15 mouse cellular contexts compared by ENCODE assay signal in the genomic region with DNA sequence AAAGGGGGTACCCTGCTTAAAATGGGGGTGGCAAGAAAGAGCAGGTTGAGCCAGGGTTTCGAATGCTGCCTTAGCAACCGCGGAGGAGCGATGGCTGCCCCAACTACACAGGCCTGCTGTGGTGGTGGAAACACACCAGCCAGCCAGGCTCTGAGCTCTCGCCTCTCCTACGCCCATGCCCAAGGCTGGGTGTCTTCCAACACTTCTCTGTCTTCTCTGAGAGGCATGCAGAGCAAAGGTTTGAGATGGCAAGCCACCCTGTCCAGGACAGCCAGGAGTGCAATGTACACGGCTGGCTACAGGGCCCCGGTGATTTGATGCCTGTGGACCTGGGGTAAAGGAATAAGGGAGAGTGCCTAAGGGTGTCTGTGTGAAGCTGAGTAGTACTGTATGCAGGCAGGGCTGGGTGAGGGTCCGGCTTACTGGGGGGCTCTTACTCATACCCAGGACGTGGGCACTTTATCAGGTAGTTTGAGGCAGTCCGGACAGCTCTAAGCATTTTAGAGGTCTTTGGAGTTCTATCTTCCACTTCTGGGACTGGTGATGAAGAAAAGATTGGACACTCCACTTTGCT. TPM values are rescaled to one million over a fixed set of nuclear protein-coding genes. Genes with fewer than 3 reads are reported as not detected.
A peak's percentile ranks its signal among the peaks of the same experiment; 100 is the strongest.
DNase-seq lines count a peak whose midpoint lies in the region; ATAC-seq and TF ChIP-seq lines count a peak whose summit lies in the region.
"Had no signal": no experiment of that assay in that cellular context is flagged by ENCODE, and none has a peak within 500 bp of the region (broad histone marks: within the 10 kb centered on the region; RNA-seq: fewer than 3 reads in every experiment).

No protein-coding gene starts in this region.

- H3K4me3 ChIP-seq in heart, adult 2 months, result no peak overlapping the region
- no peak overlapping the region; the same call in 1 of the 2 replicates for H3K4me3 ChIP-seq in lung, postnatal 0 days (ENCODE audit: low read depth, low read length)
- no peak overlapping the region for H3K4me3 ChIP-seq in macrophage (ENCODE audit: inconsistent target)
- H3K4me3 ChIP-seq in forebrain, embryonic 10.5 days, result no peak overlapping the region
- H3K4me3 ChIP-seq: embryonic facial prominence, embryonic 13.5 days; heart, embryonic 13.5 days; limb, embryonic 10.5 days; neural tube, embryonic 15.5 days had no signal

- H3K9me3 ChIP-seq in lung, postnatal 0 days (ENCODE audit: low read length), result no peaks in the 10 kb centered on the region
- H3K9me3 ChIP-seq in forebrain, embryonic 10.5 days, result no peaks in the 10 kb centered on the region
- H3K9me3 ChIP-seq: embryonic facial prominence, embryonic 13.5 days; heart, embryonic 13.5 days; limb, embryonic 10.5 days; neural tube, embryonic 15.5 days had no signal

- 94% methylated on average over 11 of the region's 11 CpGs for WGBS in heart, adult 2 months
- 89% methylated on average over 11 of the region's 11 CpGs for WGBS in lung, postnatal 0 days
- WGBS in macrophage (ENCODE audit: missing documents), result 55% methylated on average over 11 of the region's 11 CpGs
- 90% methylated on average over 11 of the region's 11 CpGs for WGBS in forebrain, embryonic 10.5 days

- peaks cover 23% of the 10 kb centered on the region for H3K4me1 ChIP-seq in heart, adult 2 months (ENCODE audit: control insufficient read depth, insufficient read depth, low read length)
- H3K4me1 ChIP-seq in lung, postnatal 0 days (ENCODE audit: insufficient read depth, low read depth, low read length), result 0 out of 2 replicates have a peak, but pooled peaks cover 2% of the 10 kb centered on the region
- H3K4me1 ChIP-seq in forebrain, embryonic 10.5 days, result peaks cover 24% of the 10 kb centered on the region

- intact Hi-C loops in heart, adult 2 months (cut with DNase I), result no loop called here
- intact Hi-C loops in heart, postnatal 36 days (cut with DNase I), result loop anchor here (5.0 kb wide), 1 partner anchor 238 kb away; the partner anchor contains the start of gene Plekhm1

- DNase-seq in heart, adult 2 months, result no peak
- DNase-seq in heart, postnatal 36 days, result no peak
- DNase-seq in lung, postnatal 0 days (ENCODE audit: low spot score), result no peak
- DNase-seq in lung, postnatal 25 days (ENCODE audit: low spot score), result no peak
- peak; percentile 52 for DNase-seq in adipocyte (ENCODE audit: low spot score)
- no peak for DNase-seq in forebrain, embryonic 10.5 days (ENCODE audit: extremely low spot score, low spot score)
- DNase-seq: cerebellum, adult 11-12 months; forebrain, postnatal 0 days had no signal

- TF ChIP-seq CTCF in heart, adult 2 months (IDR thresholded peaks at IDR 0.05), result no peak
- no peak for TF ChIP-seq CTCF in lung, postnatal 0 days (IDR thresholded peaks at IDR 0.05)

- TF ChIP-seq POLR2A in heart, adult 2 months (IDR thresholded peaks at IDR 0.05; ENCODE audit: insufficient read depth, low read depth, low read length), result no peak

- H3K9ac ChIP-seq in heart, adult 2 months (ENCODE audit: low read depth, low read length), result no peak overlapping the region
- H3K9ac ChIP-seq in lung, postnatal 0 days (replicated peaks; ENCODE audit: low read depth), result no peak overlapping the region
- H3K9ac ChIP-seq: embryonic facial prominence, embryonic 13.5 days; forebrain, postnatal 0 days; heart, embryonic 13.5 days; neural tube, embryonic 15.5 days had no signal

- H3K27me3 ChIP-seq in heart, adult 2 months (ENCODE audit: control insufficient read depth, insufficient read depth, low read length), result no peaks in the 10 kb centered on the region
- peaks cover 19% of the 10 kb centered on the region for H3K27me3 ChIP-seq in lung, postnatal 0 days (replicated peaks; ENCODE audit: insufficient read depth, low read length)
- H3K27me3 ChIP-seq in forebrain, embryonic 10.5 days (ENCODE audit: poor library complexity, severe bottlenecking), result peaks cover 74% of the 10 kb centered on the region

- H3K36me3 ChIP-seq in heart, adult 2 months (ENCODE audit: control insufficient read depth, insufficient read depth, low read length), result no peaks in the 10 kb centered on the region
- H3K36me3 ChIP-seq in lung, postnatal 0 days (ENCODE audit: insufficient read depth, low read length), result no peaks in the 10 kb centered on the region
- no peaks in the 10 kb centered on the region for H3K36me3 ChIP-seq in macrophage (ENCODE audit: inconsistent target)
- no peaks in the 10 kb centered on the region for H3K36me3 ChIP-seq in forebrain, embryonic 10.5 days (replicated peaks)
- H3K36me3 ChIP-seq: embryonic facial prominence, embryonic 13.5 days; heart, embryonic 13.5 days; neural tube, embryonic 15.5 days had no signal

- peaks cover 4% of the 10 kb centered on the region for H3K79me2 ChIP-seq in heart, adult 2 months (replicated peaks; ENCODE audit: control insufficient read depth, insufficient read depth, low read length)
- H3K79me2 ChIP-seq in macrophage (ENCODE audit: inconsistent target), result peaks cover 77% of the 10 kb centered on the region

- no peak for TF ChIP-seq EP300 in heart, adult 2 months (IDR thresholded peaks at IDR 0.05; ENCODE audit: insufficient read depth, low read depth, low read length)
- no peak for TF ChIP-seq EP300 in lung, postnatal 0 days (IDR thresholded peaks at IDR 0.05)

- peak overlapping the region; percentile 1; the same call in 1 of the 2 replicates for H3K27ac ChIP-seq in heart, adult 2 months
- no peak overlapping the region for H3K27ac ChIP-seq in lung, postnatal 0 days (ENCODE audit: low read length)
- peak overlapping the region; percentile 77 for H3K27ac ChIP-seq in macrophage
- no peak overlapping the region for H3K27ac ChIP-seq in forebrain, embryonic 10.5 days
- H3K27ac ChIP-seq: embryonic facial prominence, embryonic 13.5 days; heart, embryonic 13.5 days; neural tube, embryonic 15.5 days had no signal

- ATAC-seq in lung, postnatal 0 days, result no peak
- no peak for ATAC-seq in megakaryocyte-erythroid progenitor cell, adult 5-6 weeks (replicated peaks; ENCODE audit: low FRiP score, low TSS enrichment, poor library complexity, severe bottlenecking)
- ATAC-seq: forebrain, postnatal 0 days; intestine, embryonic 16.5 days had no signal

- peak overlapping the region; percentile 8; the same call in 1 of the 2 replicates for H3K4me2 ChIP-seq in lung, postnatal 0 days (replicated peaks; ENCODE audit: low read depth, low read length)
- H3K4me2 ChIP-seq: embryonic facial prominence, embryonic 13.5 days; heart, embryonic 13.5 days had no signal

RNA-seq across cellular contexts. Expression of gene Fmnl1, which starts 3.0 kb away (rescaled TPM):
- total RNA-seq in heart, adult 2 months (2021), result 10 to 100 TPM; 12.1 to 14.5 TPM
- polyA plus RNA-seq in heart, adult 2 months (2012; rRNA removed), result 12.8 and 14.2 TPM in 2 replicates
- total RNA-seq in heart, postnatal 36 days (2021), result 10 to 100 TPM; 12.4 to 20.9 TPM
- 4.1 and 4.9 TPM in 2 replicates for polyA plus RNA-seq in lung, postnatal 0 days (2015; fragmentation: Nextera tagmentation; extraction: Ambion mirVana)
- total RNA-seq in macrophage (2018; cell fraction: chromatin; rRNA removed), result 100 to 1,000 TPM in 1 of 26 experiments, 10 to 100 TPM in 24, 1 to 10 TPM in 1; 9.8 to 105 (median 44.4) TPM
- total RNA-seq in macrophage (2018; cell fraction: cytosol; rRNA removed), result 10 to 100 TPM; 21.5 to 40.9 (median 34.6) TPM
- 10 to 100 TPM; 15.9 to 81.3 (median 30.8) TPM for total RNA-seq in macrophage (2018; cell fraction: nucleus; rRNA removed)
- 29.0 to 47.4 TPM (median 29.5 TPM) in 3 replicates for polyA plus RNA-seq in macrophage (2018)
- polyA plus RNA-seq in forebrain, embryonic 10.5 days (2016; fragmentation: Nextera tagmentation; extraction: Ambion mirVana), result 0.47 and 0.81 TPM in 2 replicates
- total RNA-seq in megakaryocyte-erythroid progenitor cell, adult 5-6 weeks (2014; fragmentation: Nextera tagmentation), result 32.2 and 35.9 TPM in 2 replicates
- 7.4 and 9.7 TPM in 2 replicates for total RNA-seq in megakaryocyte-erythroid progenitor cell, adult 5-6 weeks (2017)

RNA-seq across cellular contexts. Expression of gene 1700023F06Rik, which starts 34.5 kb away (rescaled TPM):
- not detected for total RNA-seq in heart, adult 2 months (2021)
- 0.21 TPM in 1 of 2 replicates, not detected in the other for polyA plus RNA-seq in heart, adult 2 months (2012; rRNA removed)
- total RNA-seq in heart, postnatal 36 days (2021), result not detected
- polyA plus RNA-seq in lung, postnatal 0 days (2015; fragmentation: Nextera tagmentation; extraction: Ambion mirVana), result 0.38 and 0.44 TPM in 2 replicates
- not detected for total RNA-seq in macrophage (2018; cell fraction: chromatin; rRNA removed)
- not detected for total RNA-seq in macrophage (2018; cell fraction: cytosol; rRNA removed)
- not detected for total RNA-seq in macrophage (2018; cell fraction: nucleus; rRNA removed)
- not detected in 3 replicates for polyA plus RNA-seq in macrophage (2018)
- 0.21 and 0.32 TPM in 2 replicates for polyA plus RNA-seq in forebrain, embryonic 10.5 days (2016; fragmentation: Nextera tagmentation; extraction: Ambion mirVana)
- not detected in 2 replicates for total RNA-seq in megakaryocyte-erythroid progenitor cell, adult 5-6 weeks (2014; fragmentation: Nextera tagmentation)
- total RNA-seq in megakaryocyte-erythroid progenitor cell, adult 5-6 weeks (2017), result not detected in 2 replicates
- polyA plus RNA-seq: heart, embryonic 13.5 days had no signal

RNA-seq across cellular contexts. Expression of gene Hexim2, which starts 41.6 kb away (rescaled TPM):
- 1 to 10 TPM; 1.3 to 1.9 TPM for total RNA-seq in heart, adult 2 months (2021)
- 2.6 and 2.9 TPM in 2 replicates for polyA plus RNA-seq in heart, adult 2 months (2012; rRNA removed)
- 1 to 10 TPM; 2.0 to 2.1 TPM for total RNA-seq in heart, postnatal 36 days (2021)
- 6.2 and 7.1 TPM in 2 replicates for polyA plus RNA-seq in lung, postnatal 0 days (2015; fragmentation: Nextera tagmentation; extraction: Ambion mirVana)
- 10 to 100 TPM in 1 of 26 experiments, 1 to 10 TPM in 25; 2.1 to 11.1 (median 5.4) TPM for total RNA-seq in macrophage (2018; cell fraction: chromatin; rRNA removed)
- total RNA-seq in macrophage (2018; cell fraction: cytosol; rRNA removed), result 1 to 10 TPM in 24 of 26 experiments, under 1 TPM in 2; 0.91 to 4.9 (median 2.6) TPM
- total RNA-seq in macrophage (2018; cell fraction: nucleus; rRNA removed), result 10 to 100 TPM in 5 of 26 experiments, 1 to 10 TPM in 21; 1.2 to 16.7 (median 6.2) TPM
- polyA plus RNA-seq in macrophage (2018), result 0.98 to 2.8 TPM (median 2.6 TPM) in 3 replicates
- polyA plus RNA-seq in forebrain, embryonic 10.5 days (2016; fragmentation: Nextera tagmentation; extraction: Ambion mirVana), result 7.2 and 7.6 TPM in 2 replicates
- 4.1 and 12.1 TPM in 2 replicates for total RNA-seq in megakaryocyte-erythroid progenitor cell, adult 5-6 weeks (2014; fragmentation: Nextera tagmentation)
- total RNA-seq in megakaryocyte-erythroid progenitor cell, adult 5-6 weeks (2017), result 1.6 and 7.8 TPM in 2 replicates

RNA-seq across cellular contexts. Expression of gene Spata32, which starts 44.4 kb away (rescaled TPM):
- not detected for total RNA-seq in heart, adult 2 months (2021)
- polyA plus RNA-seq in heart, adult 2 months (2012; rRNA removed), result not detected in 2 replicates
- total RNA-seq in heart, postnatal 36 days (2021), result not detected
- polyA plus RNA-seq in lung, postnatal 0 days (2015; fragmentation: Nextera tagmentation; extraction: Ambion mirVana), result not detected in 2 replicates
- total RNA-seq in macrophage (2018; cell fraction: chromatin; rRNA removed), result not detected
- not detected for total RNA-seq in macrophage (2018; cell fraction: cytosol; rRNA removed)
- not detected for total RNA-seq in macrophage (2018; cell fraction: nucleus; rRNA removed)
- not detected in 3 replicates for polyA plus RNA-seq in macrophage (2018)
- polyA plus RNA-seq in forebrain, embryonic 10.5 days (2016; fragmentation: Nextera tagmentation; extraction: Ambion mirVana), result not detected in 2 replicates
- not detected in 2 replicates for total RNA-seq in megakaryocyte-erythroid progenitor cell, adult 5-6 weeks (2014; fragmentation: Nextera tagmentation)
- not detected in 2 replicates for total RNA-seq in megakaryocyte-erythroid progenitor cell, adult 5-6 weeks (2017)
- polyA plus RNA-seq: embryonic facial prominence, embryonic 13.5 days; heart, embryonic 13.5 days; intestine, embryonic 16.5 days; limb, embryonic 10.5 days had no signal

RNA-seq across cellular contexts. Expression of gene Hexim1, which starts 57.8 kb away (rescaled TPM):
- total RNA-seq in heart, adult 2 months (2021), result 10 to 100 TPM; 18.2 to 19.3 TPM
- 7.8 and 9.0 TPM in 2 replicates for polyA plus RNA-seq in heart, adult 2 months (2012; rRNA removed)
- 10 to 100 TPM; 18.0 to 20.5 TPM for total RNA-seq in heart, postnatal 36 days (2021)
- polyA plus RNA-seq in lung, postnatal 0 days (2015; fragmentation: Nextera tagmentation; extraction: Ambion mirVana), result 6.5 TPM in 2 replicates
- 10 to 100 TPM in 22 of 26 experiments, 1 to 10 TPM in 4; 5.4 to 44.3 (median 19.7) TPM for total RNA-seq in macrophage (2018; cell fraction: chromatin; rRNA removed)
- total RNA-seq in macrophage (2018; cell fraction: cytosol; rRNA removed), result 10 to 100 TPM; 18.2 to 47.9 (median 36.2) TPM
- 10 to 100 TPM; 13.7 to 81.3 (median 44.7) TPM for total RNA-seq in macrophage (2018; cell fraction: nucleus; rRNA removed)
- polyA plus RNA-seq in macrophage (2018), result 18.5 to 31.2 TPM (median 23.4 TPM) in 3 replicates
- polyA plus RNA-seq in forebrain, embryonic 10.5 days (2016; fragmentation: Nextera tagmentation; extraction: Ambion mirVana), result 1.8 and 2.0 TPM in 2 replicates
- total RNA-seq in megakaryocyte-erythroid progenitor cell, adult 5-6 weeks (2014; fragmentation: Nextera tagmentation), result 10.5 and 15.5 TPM in 2 replicates
- total RNA-seq in megakaryocyte-erythroid progenitor cell, adult 5-6 weeks (2017), result 22.8 and 32.0 TPM in 2 replicates

Comparison
In these comparisons a context has a peak if more than half of its experiments do, and no peak if none do; other contexts are left out.
1. H3K27ac ChIP-seq: peak in heart, adult 2 months (single experiment) and macrophage (single experiment); none in lung, postnatal 0 days (single experiment) and forebrain, embryonic 10.5 days (single experiment).